Mouse (Mus musculus) forebrain, embryonic 14.5 days (tissue): ENCODE data around the gene Dusp2. TPM values are rescaled to one million over a fixed set of nuclear protein-coding genes. Genes with fewer than 3 reads are reported as not detected.
"Not testable (repeated sequence)": the region's sequence is repeated elsewhere in the genome, so short reads cannot be mapped to it uniquely, and the experiment has no call there.

Source experiments
- ATAC-seq: fragments of 200-750 bp; cut with Nextera tagmentation; 2 replicates; pipeline ENCODE4 v1.8.0; 2017; ENCODE audit warnings: mild to moderate bottlenecking, moderate library complexity
- DNase-seq: peaks from one replicate; pipeline ENCODE4 v3.0.0-alpha.2; 2015; ENCODE audit warnings: low spot score
- H3K27ac ChIP-seq: fragments of 300-500 bp; sonication (generic); 2 replicates; pipeline ENCODE4 v1.5.1; 2014; ENCODE audit warnings: low read depth, mild to moderate bottlenecking, control low read depth, low read length, moderate library complexity
- H3K27me3 ChIP-seq: fragments of 300-500 bp; sonication (generic); replicated peaks from 2 replicates; pipeline ENCODE4 v1.6.1; 2014; ENCODE audit warnings: low read length, control low read depth, mixed read lengths; ENCODE audit not compliant: control insufficient read depth, insufficient read depth
- H3K36me3 ChIP-seq: fragments of 300-500 bp; sonication (generic); 2 replicates; pipeline ENCODE4 v1.6.1; 2014; ENCODE audit warnings: low read length, control low read depth; ENCODE audit not compliant: control insufficient read depth, insufficient read depth
- H3K4me1 ChIP-seq: fragments of 300-500 bp; sonication (generic); 2 replicates; pipeline ENCODE4 v1.6.1; 2014; ENCODE audit warnings: antibody characterized with exemption, low read length, control low read depth; ENCODE audit not compliant: control insufficient read depth, insufficient read depth
- H3K4me2 ChIP-seq: fragments of 300-500 bp; sonication (generic); 2 replicates; pipeline ENCODE4 v1.6.1; 2014; ENCODE audit warnings: mild to moderate bottlenecking, control low read depth, low read length
- H3K4me3 ChIP-seq: fragments of 300-500 bp; sonication (generic); 2 replicates; pipeline ENCODE4 v1.5.1; 2014; ENCODE audit warnings: low read depth, low read length, control low read depth
- H3K9ac ChIP-seq: fragments of 300-500 bp; sonication (generic); 2 replicates; pipeline ENCODE4 v1.6.1; 2014; ENCODE audit warnings: mild to moderate bottlenecking, low read length, control low read depth, moderate library complexity
- H3K9me3 ChIP-seq: fragments of 300-500 bp; sonication (generic); replicated peaks from 2 replicates; pipeline ENCODE4 v1.6.1; 2016; ENCODE audit warnings: low read length, control low read depth, mixed read lengths; ENCODE audit not compliant: control insufficient read depth
- WGBS: fragments of 180-500 bp; shearing (Covaris S2); extraction: QIAGEN DNeasy Blood & Tissue Kit; methylation state at CpG from one replicate; pipeline ENCODE4 v1.1.7; 2014; 5-methylcytosine and 5-hydroxymethylcytosine counted together
- polyA plus RNA-seq: library from polyadenylated mRNA; unstranded; fragments of >200 nt; fragmentation: Nextera tagmentation; extraction: Ambion mirVana; gene quantifications from 2 replicates; pipeline ENCODE4 v1.2.1, GENCODE M21; 2014

Dusp2 gene
- 5.6 and 7.4 TPM in 2 replicates for polyA plus RNA-seq

GRCm38 (mm10) chr2:127335767-127336496 lies at the start of gene Dusp2:
Gene Dusp2 (plus strand): TSS chr2:127336159.
- Histone ChIP-seq H3K9me3 (no peaks in the 10 kb centered on the region), H3K27ac (no peak within 1 kb of the TSS), H3K9ac (peak within 1 kb of the TSS; percentile 59), H3K36me3 (no peaks in the 10 kb centered on the region), H3K4me3 (peak within 1 kb of the TSS; percentile 44), H3K4me1 (no peaks in the 10 kb centered on the region), H3K4me2 (peak within 1 kb of the TSS; percentile 86), H3K27me3 (peaks cover 17% of the 10 kb centered on the region)
- under 1% methylated on average over 43 of the region's 76 CpGs for WGBS
- DNase-seq (peak; percentile 64), ATAC-seq (peak; percentile 86)

- Histone ChIP-seq H3K4me2 (no peak overlapping the region), H3K9me3 (no peaks in the 10 kb centered on the region), H3K27ac (no peak overlapping the region), H3K9ac (no peak overlapping the region), H3K4me3 (no peak overlapping the region), H3K27me3 (no peaks in the 10 kb centered on the region), H3K36me3 (peaks cover 71% of the 10 kb centered on the region), H3K4me1 (no peaks in the 10 kb centered on the region)
- ATAC-seq (no peak), DNase-seq (no peak)
- WGBS, result 89% methylated on average over 4 of the region's 4 CpGs
Observed at GRCm38 (mm10) chr2:127292250-127292649, 43.7 kb upstream of the Dusp2 start.

GRCm38 (mm10) chr2:127297001-127297805 lies 38.8 kb upstream of the Dusp2 start:
- no peak overlapping the region for H3K9ac ChIP-seq
- ATAC-seq (no peak), DNase-seq (no peak)
- H3K27ac ChIP-seq, result no peak overlapping the region
- 94% methylated on average over 7 of the region's 7 CpGs for WGBS
- no peak overlapping the region for H3K4me2 ChIP-seq
- H3K36me3 ChIP-seq, result peaks cover 87% of the 10 kb centered on the region
- H3K9me3 ChIP-seq, result no peaks in the 10 kb centered on the region
- H3K27me3 ChIP-seq, result no peaks in the 10 kb centered on the region
- no peaks in the 10 kb centered on the region for H3K4me1 ChIP-seq
- no peak overlapping the region for H3K4me3 ChIP-seq

GRCm38 (mm10) chr2:127298056-127298455 lies 37.9 kb upstream of the Dusp2 start:
- 95% methylated on average over 1 of the region's 1 CpGs for WGBS

GRCm38 (mm10) chr2:127300701-127301100 lies 35.3 kb upstream of the Dusp2 start:
- DNase-seq (no peak), ATAC-seq (no peak)
- WGBS, result 83% methylated on average over 3 of the region's 3 CpGs
- no peaks in the 10 kb centered on the region for H3K9me3 ChIP-seq
- peaks cover 56% of the 10 kb centered on the region for H3K36me3 ChIP-seq
- H3K27ac ChIP-seq, result no peak overlapping the region
- H3K4me1 ChIP-seq, result no peaks in the 10 kb centered on the region
- H3K4me2 ChIP-seq, result no peak overlapping the region
- no peak overlapping the region for H3K4me3 ChIP-seq
- H3K27me3 ChIP-seq, result no peaks in the 10 kb centered on the region
- no peak overlapping the region for H3K9ac ChIP-seq

More at GRCm38 (mm10) chr2:127298056-127298455, 37.9 kb upstream of the Dusp2 start:
- Histone ChIP-seq H3K4me2 (no peak overlapping the region), H3K27ac (no peak overlapping the region), H3K9ac (no peak overlapping the region), H3K4me1 (no peaks in the 10 kb centered on the region), H3K4me3 (no peak overlapping the region), H3K27me3 (no peaks in the 10 kb centered on the region), H3K36me3 (peaks cover 79% of the 10 kb centered on the region), H3K9me3 (no peaks in the 10 kb centered on the region)
- no peak for ATAC-seq
- no peak for DNase-seq

GRCm38 (mm10) chr2:127301883-127302282 lies 34.1 kb upstream of the Dusp2 start:
- WGBS, result 93% methylated on average over 3 of the region's 3 CpGs

GRCm38 (mm10) chr2:127304192-127304591 lies 31.8 kb upstream of the Dusp2 start:
- H3K9ac ChIP-seq, ATAC-seq, H3K4me2 ChIP-seq, H3K27me3 ChIP-seq, H3K9me3 ChIP-seq, DNase-seq, H3K27ac ChIP-seq, H3K4me1 ChIP-seq, H3K4me3 ChIP-seq: not testable (repeated sequence)
- 95% methylated on average over 4 of the region's 4 CpGs for WGBS
- peaks cover 21% of the 10 kb centered on the region for H3K36me3 ChIP-seq

More at GRCm38 (mm10) chr2:127301883-127302282, 34.1 kb upstream of the Dusp2 start:
- H3K4me3 ChIP-seq, result no peak overlapping the region
- DNase-seq (no peak), ATAC-seq (no peak)
- H3K36me3 ChIP-seq, result peaks cover 44% of the 10 kb centered on the region
- H3K27me3 ChIP-seq, result no peaks in the 10 kb centered on the region
- no peaks in the 10 kb centered on the region for H3K4me1 ChIP-seq
- no peak overlapping the region for H3K9ac ChIP-seq
- no peaks in the 10 kb centered on the region for H3K9me3 ChIP-seq
- H3K4me2 ChIP-seq, result no peak overlapping the region
- H3K27ac ChIP-seq, result no peak overlapping the region

GRCm38 (mm10) chr2:127304609-127305210 lies 31.2 kb upstream of the Dusp2 start:
- 91% methylated on average over 3 of the region's 3 CpGs for WGBS
- H3K9ac ChIP-seq, result no peak overlapping the region
- ATAC-seq (no peak), DNase-seq (no peak)
- H3K4me2 ChIP-seq, result no peak overlapping the region
- H3K27ac ChIP-seq, result no peak overlapping the region
- H3K4me3 ChIP-seq, result no peak overlapping the region
- H3K36me3 ChIP-seq, result peaks cover 17% of the 10 kb centered on the region
- no peaks in the 10 kb centered on the region for H3K4me1 ChIP-seq
- no peaks in the 10 kb centered on the region for H3K9me3 ChIP-seq
- no peaks in the 10 kb centered on the region for H3K27me3 ChIP-seq
